Mouse (Mus musculus) frontal cortex, postnatal 14 days (tissue): ENCODE data around the gene Ifit1.
"Not testable (repeated sequence)": the region's sequence is repeated elsewhere in the genome, so short reads cannot be mapped to it uniquely, and the experiment has no call there.

ENCODE experiments used
- DNase-seq, 2 experiments: peaks; one replicate each; pipeline ENCODE4 v3.0.0; 2022; ENCODE audit warnings: low spot score in 2 of 2

Gene Ifit1

DNA sequence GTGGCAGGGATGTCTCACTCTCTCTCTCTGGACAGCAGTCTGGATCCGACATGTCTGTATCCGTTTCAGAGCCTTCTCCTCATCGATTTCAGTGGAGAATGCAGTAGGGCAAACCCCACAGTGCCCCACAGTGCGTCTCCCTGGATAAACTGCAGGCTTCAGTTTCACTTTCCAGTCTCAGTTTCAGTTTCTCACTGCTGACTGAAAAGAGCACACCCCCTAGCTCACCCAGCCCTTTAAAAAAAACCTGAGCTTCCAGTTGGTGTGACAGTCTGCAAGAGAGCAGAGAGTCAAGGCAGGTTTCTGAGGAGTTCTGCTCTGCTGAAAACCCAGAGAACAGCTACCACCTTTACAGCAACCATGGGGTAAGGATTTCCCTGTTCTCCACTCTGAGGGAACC, at the start of gene Ifit1, which contains the start of gene Ifit1bl2:
Gene Ifit1, plus strand, starts transcription at position 249 of the 400 bp plus-strand sequence.
Gene Ifit1bl2, minus strand, starts transcription at position 121 of the 400 bp plus-strand sequence.
- DNase-seq, result no peak

DNA sequence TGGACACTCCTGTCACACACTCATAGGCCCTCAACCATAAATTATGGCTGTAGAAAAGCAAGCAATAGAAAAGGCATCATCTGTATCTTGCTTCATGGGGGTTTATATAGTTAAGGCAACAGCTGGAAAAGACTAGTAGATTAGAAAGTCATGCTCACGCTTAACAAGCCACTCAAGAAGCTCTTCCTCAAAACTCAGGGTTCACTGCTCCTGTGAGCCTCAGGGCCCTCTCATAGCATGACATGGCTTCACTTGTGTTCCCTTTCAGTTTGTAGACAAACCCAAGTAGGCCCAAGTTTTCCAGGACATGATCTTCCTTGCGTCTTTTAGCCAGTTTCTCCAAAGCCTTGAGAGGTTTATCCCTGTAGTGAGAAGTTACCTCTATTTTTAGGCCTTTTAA, 47.2 kb upstream of the Ifit1 start:
- DNase-seq, result no peak

DNA sequence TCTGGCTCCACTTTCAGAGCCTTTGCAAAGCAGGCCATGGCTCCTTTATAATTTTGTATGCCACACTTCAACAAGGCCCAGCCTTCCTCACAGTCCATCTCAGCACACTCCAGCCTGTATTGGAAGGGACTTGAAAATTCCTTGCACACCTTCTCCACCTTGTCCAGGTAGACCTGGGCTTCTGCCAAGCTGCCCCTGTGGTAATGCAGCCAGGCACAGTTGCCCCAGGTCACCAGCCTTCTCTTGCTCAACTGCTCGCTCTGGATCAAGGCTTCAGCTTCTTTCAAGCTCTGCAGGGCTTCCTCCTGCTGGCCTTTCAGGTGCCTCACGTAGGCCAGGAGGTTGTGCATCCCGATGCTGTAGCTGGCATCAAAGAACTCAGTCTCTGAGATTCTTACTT, 46.1 kb upstream of the Ifit1 start:
- DNase-seq, result not testable (repeated sequence)

DNA sequence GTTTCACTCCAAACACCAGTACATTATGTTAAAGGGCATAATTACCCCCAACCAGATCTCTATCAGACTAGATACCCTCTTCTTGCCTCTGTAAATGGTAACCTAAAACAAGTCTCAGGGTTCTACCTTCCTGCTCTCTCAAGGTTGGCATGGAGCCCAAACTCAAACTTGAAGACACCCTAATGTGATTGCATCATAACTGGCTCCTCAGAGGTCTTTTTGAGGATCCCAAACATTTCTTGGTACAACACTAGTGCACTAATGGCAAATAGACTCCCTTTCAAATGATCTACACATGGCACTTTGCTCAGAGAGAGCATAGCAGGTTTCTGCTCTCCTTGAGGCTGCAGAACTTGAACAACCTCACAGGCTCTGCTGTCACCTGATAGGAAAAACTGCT, 43.9 kb upstream of the Ifit1 start:
- no peak for DNase-seq

DNA sequence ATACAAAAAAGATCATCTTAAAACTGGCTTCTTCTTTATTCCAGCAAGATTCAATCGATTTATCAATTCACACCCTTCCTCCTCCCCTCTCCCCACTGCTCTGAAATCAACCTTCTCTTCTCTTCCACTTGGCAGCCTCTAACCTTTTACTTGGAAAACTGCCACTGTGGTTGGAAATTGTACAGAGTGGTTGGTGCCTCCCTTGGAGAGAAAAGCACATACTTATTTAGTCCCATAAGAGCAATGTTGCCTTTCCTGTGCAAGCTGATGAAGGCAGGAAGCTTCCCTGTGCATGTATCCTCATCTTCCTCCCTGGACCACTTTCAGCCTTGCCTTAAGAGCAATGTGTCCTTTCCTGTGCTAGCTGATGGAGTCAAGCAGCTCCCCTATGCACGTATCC, 42.3 kb upstream of the Ifit1 start:
- DNase-seq, result peak in 1 of 2 experiments; percentile 35

DNA sequence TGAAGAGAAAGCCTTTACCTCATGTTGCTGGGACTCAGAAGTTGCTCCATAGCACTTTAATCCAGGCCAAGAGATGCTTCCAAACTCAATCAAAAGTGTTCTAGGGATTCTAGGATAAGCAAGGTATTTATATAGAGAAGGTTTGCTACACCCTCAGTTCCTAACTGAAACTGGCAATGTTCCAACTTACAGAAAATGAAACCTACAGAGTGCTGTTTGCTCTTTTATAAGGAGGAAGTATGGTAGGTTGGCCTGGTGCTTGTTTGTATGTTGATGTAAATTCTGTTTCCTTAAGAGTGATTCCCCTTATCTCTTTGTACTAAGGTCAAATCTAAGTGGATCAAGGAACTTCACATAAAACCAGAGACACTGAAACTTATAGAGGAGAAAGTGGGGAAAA, 41.4 kb upstream of the Ifit1 start:
- DNase-seq, result not testable (repeated sequence)

DNA sequence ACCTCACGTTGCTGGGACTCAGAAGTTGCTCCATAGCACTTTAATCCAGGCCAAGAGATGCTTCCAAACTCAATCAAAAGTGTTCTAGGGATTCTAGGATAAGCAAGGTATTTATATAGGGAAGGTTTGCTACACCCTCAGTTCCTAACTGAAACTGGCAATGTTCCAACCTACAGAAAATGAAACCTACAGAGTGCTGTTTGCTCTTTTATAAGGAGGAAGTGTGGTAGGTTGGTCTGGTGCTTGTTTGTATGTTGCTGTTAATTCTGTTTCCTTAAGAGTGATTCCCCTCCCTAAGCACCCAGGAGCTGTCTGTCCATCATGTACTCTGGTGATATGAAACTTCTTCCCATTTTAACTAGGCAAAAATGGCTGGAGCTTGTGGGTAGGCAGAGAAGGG, 38.8 kb upstream of the Ifit1 start, which contains the start of gene Ifit1bl1:
Gene Ifit1bl1, minus strand, starts transcription at position 69 of the 400 bp plus-strand sequence.
- DNase-seq, result not testable (repeated sequence)

DNA sequence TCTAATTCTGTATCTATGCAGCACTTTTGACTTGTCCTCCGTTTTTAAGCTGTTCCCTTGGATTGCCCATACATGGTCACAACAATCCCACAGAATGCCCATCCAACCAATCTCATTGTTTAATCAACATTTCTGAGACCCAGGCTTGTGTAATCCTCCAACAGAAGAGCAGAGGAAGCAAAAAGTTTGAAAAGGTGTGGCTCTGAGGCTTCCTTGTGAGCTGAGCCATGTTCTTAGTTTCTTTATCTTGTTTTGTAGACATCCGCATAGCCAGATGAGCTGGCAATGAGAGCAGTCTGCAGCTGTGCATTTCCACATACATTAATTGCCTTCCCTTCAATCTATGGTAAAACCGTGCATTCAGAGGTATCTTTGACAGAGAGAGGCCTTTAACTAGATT, 35.2 kb upstream of the Ifit1 start:
- no peak for DNase-seq

DNA sequence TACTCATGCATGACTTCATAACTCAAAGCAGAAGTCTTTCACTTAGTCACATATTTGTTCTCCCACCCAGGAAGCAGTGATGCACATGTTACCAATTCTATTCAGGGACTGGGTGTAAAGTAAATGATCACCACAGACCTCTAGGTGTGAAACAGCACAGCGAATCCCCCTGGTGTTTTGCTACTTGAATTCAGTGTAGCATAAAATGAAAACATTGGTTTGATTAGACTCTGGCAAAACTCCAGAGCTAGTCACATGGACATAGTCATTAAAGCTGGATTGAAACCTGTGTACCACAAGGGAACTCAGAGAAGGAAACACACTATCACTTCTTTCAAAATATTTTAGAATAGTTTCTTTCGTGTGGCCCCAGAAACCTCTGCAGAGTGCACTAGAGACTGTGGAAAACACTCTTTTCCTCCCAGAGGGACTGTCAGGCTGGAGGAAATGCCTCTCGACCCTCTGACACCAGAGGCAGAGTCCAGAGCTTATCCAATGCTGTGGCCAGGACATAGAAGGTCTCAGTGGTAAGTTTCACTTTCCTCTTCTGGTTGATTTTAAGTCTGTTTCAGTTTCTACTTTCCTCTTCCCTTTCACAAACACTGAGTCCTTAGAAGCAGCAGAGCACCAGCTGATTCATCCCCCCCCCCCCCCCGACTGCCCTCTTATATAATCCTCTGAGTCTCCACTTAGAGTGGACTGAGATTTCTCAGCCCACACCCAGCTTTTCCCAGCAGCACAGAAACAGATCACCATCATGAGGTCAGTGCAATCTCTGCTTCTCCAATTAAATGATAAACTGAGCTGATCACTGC, 33.2 kb upstream of the Ifit1 start, which contains the start of gene Ifit3b:
Gene Ifit3b, plus strand, starts transcription at position 734 of the 815 bp plus-strand sequence.
- DNase-seq, result not testable (repeated sequence)

DNA sequence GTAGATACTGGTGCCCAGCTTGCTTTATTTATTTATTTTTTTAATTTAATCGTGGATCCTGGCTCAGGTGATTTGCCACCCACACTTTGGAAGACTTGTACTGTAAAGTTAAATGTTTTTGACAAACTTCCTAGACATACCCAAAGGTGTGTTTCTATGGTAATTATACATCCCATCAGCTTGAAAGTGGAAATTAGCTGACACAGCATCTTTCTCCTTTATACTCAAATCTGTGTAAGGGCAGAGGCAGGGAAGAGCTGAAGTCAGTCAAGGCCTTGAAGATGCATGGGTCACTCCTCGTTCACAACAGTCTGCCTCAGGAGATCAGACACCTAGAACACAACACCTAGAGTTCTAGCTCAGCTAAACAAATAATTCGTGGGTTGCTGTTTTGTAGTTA, 30.6 kb upstream of the Ifit1 start:
- not testable (repeated sequence) for DNase-seq

DNA sequence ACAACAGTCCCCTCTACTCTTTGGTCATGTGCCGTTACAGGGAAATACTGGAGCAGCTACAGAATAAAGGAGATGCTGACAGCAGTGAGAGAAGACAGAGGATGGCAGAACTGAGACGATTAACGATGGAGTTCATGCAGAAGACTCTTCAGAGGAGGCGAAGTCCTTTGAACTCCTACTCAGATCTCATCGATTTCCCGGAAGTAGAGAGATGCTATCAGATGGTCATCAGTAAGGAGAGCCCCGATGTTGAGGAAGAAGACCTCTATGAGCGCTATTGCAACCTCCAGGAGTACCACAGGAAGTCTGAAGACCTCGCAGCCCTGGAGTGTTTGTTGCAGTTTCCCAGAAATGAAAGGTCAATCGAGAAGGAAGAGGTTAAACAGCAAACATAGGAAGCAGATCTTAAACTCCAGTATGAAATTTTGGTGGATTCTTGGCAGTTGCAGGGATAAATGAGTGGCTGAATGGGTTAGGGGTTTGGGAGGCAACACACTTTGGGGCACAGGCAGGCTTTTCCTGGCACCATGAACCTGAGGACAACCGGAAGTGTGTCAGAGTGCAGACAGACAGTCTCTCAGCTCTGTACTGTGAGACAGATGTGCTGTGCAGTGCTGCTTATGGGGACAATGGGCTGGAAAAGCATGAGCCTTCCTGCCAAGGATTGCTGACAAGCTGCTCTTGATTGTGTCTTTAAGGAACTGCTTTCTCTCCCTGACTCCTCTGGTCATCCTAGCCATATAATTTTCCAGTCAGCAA, 28.2 kb upstream of the Ifit1 start:
- not testable (repeated sequence) for DNase-seq

DNA sequence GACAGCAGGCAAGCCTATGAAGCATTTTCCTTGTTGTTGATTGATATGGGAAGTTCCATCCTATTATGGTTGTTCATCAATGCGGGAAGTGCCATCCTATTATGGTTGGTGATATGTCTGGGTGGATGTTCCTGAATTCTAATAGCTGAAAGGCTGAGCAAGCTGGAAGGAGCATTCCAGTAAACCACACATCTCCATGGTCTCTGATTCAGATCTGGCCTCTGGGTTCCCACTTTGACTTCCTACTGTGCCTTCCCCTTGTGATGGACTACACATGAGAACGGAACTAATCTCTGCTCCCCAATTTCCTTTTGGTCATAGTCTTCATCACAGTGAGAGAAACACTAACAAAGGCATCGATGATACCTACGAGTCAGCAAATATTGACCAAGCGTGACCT, 19.8 kb upstream of the Ifit1 start:
- no peak for DNase-seq

DNA sequence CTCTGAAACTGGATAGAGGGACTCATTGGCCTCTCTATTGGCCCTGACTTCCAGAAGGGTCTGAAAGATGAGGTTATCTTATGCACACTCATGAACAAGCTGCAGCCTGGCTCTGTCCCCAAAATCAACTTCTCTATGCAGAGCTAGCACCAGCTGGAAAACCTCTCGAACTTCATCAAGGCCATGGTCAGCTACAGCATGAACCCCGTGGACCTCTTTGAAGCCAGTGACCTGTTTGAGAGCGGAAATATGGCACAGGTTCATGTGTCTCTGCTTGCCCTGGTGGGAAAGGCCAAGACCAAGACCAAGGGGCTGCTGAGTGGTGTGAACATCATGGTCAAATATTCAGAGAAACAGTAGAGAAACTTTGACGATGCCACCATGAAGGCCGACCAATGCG, 16.9 kb upstream of the Ifit1 start:
- no peak for DNase-seq

DNA sequence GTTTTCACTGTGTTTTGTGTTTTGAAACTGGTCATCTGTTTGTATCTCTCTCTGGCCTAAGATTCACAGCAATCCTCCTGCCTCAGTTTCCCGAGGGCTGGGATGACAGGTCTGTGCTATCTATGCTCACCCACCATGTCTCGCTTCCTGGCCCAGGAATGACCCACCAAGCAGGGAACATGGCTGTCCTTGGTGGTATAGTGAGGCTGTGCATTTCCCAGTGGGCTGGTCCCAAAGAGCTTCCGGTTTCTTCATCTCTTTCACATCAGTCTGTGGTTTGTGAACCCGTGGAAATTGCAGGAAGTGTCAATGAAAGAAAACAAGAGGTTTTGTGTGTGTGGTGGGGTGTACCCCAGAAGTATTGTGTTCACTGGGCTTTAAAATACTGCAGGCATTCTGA, 16.0 kb upstream of the Ifit1 start:
- no peak for DNase-seq

DNA sequence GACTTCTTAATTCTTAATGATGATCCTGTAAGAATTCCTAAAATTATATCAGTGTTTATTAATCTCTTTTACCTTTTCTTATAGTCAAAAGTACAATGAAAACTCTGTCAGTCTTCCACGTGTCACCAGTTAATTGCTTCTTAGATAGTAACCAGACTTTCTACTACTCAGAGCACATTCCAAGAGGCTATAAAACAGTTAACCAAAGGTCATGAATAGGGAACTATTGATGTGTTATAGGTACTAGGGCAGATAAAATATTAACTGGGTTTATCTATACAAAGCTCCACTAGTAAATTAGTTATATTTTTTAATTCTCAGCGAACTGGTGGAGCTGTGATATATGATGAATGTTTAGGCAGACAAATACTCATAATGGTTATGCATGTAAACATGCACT, 13.2 kb upstream of the Ifit1 start:
- no peak for DNase-seq

DNA sequence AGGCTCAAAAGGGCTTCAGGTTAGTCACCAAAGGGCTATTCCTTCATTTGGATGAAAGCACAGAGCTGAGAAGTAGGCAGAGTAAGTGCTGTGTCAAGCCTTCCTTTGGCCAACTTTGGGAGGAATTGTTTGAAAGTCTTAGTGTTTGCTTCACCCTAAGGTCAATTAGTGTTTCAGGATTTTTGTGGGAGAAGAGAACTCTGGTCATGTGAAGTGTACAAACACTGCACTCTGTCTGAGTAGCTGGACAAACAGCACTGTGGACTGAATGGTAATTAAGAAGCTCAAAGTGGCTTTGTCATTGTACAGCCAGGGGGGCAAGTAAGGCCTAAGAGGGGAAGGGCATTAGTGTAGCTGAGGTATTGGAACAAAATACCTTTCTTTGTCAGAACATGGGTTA, 9.2 kb upstream of the Ifit1 start:
- no peak for DNase-seq

DNA sequence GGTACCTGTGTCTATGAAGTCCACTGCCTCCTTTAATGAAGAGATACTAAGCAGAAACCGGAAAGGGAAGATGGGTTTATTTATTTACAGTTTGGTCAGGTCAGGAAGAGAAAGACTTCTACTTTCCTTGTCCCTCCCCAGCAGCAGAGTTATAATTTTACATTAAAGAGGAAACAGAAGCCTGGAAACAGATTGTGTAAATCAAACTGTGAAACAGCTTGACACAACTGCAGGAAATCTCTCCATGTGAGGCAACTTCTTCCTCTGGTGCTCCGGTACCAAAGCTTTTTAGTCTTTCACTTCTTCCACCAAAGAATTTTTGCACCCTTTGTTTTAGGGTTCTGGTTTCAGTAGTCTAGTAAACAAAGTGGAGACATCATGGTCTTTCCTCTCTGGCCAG, 7.2 kb upstream of the Ifit1 start:
- DNase-seq, result no peak

DNA sequence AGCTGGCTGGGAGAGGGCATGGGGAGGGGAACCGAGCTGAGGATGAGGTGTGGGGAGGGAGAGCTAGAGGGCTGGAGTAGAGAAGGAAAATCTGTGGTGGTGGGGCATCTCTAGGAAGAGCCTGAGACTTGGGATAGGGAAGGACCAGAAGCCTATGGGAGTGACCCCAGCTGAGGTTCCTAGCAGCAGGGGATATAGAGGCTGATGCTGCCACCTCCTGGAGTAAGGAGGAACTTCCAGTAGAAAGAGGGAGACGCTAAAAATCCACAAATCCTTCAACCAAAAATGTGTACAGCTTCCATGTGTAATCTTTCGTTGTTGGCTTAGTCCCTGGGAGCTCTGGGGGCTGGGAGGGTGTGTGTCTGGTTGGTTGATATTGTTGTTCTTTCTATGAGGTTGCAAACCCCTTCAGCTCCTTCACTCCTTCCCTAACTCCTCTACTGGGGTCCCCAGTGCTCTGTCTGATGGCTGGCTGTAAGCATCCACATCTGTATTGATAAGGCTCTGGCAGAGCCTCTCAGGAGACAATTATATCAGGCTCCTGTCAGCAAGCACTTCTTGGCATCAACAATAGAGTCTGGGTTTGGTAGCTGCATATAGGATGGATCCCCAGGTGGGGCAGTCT, 3.6 kb upstream of the Ifit1 start:
- DNase-seq, result peak in 1 of 2 experiments; percentile 47

DNA sequence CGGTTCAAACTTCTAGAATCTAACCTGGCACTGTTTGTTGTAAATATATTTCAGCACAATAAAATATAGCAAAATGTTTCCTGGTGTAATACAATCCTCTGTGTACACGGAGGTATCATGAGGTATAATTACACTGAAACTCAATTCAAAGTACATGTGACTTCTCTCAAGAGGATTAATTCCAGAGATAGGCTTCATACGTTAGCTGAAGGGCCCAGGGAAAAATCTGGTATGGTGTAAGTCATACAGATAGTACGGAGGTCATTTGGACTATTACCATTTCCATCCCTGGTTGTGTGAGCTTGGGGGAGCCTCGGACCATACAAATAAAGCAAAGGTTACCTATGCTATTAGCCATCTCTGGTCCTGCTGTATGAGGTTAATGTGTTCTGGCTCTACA, 1.9 kb downstream of the Ifit1 start:
- no peak for DNase-seq

DNA sequence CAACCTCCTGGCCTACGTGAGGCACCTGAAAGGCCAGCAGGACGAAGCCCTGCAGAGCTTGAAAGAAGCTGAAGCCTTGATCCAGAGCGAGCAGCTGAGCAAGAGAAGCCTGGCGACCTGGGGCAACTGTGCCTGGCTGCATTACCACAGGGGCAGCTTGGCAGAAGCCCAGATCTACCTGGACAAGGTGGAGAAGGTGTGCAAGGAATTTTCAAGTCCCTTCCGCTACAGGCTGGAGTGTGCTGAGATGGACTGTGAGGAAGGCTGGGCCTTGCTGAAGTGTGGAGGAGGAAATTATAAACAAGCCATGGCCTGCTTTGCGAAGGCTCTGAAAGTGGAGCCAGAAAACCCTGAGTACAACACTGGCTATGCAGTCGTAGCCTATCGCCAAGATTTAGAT, 7.0 kb downstream of the Ifit1 start:
- DNase-seq, result not testable (repeated sequence)

DNA sequence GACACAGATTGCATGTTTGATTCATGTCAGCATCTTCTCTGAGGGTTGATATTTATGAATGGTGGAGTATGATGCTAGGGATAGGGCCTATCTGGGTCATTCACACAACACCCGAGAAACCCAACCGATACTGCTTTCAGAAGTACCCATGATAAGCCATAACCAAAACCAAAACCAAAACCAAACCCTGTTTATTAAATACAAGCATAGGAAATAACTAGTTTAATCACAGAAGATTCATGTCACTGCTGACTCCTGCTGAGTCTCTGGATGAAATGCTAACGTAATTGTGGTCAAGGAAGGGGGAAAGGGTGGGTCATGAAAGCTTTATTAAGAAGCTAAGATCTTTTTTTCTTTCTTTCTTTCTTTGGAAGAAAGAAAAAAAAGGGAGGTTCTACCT, 9.6 kb downstream of the Ifit1 start:
- DNase-seq, result no peak

DNA sequence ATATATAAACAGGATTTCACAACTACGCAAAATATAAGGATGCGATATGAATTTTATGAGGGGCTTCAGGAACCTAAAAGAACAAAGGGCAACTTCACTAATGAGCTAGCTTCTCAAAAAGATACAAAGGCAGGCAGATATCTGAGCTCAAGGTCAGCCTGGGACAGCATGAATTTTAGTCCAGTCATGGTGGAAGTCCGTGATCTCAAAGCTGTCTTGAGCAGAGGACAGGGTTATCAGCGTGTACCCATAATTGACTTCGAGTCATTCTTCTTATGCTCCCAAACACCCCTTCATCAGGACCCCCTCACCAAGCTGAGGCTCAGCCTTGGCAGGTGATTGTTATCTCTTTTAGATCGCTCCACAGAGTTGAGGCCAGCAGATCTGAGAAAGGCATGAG, 10.3 kb downstream of the Ifit1 start:
- DNase-seq, result no peak
